Mouse (Mus musculus): ENCODE measurements around the gene Paxbp1. TPM values are rescaled to one million over a fixed set of nuclear protein-coding genes. Genes with fewer than 3 reads are reported as not detected.

Paxbp1 gene
- polyA plus RNA-seq, 1 experiment from 2014 or later, result 98.2 TPM

- H3K27ac ChIP-seq, result peak overlapping the region; percentile 96
- H3K4me3 ChIP-seq, result peak overlapping the region; percentile 98
- peak; percentile 50 for ATAC-seq (ENCODE audit: insufficient number of reproducible peaks, insufficient read depth, low FRiP score, low TSS enrichment)
- under 1% methylated on average over 48 of the region's 63 CpGs for WGBS
- H3K4me2 ChIP-seq (replicated peaks), result peak overlapping the region; percentile 68
- peaks cover 15% of the 10 kb centered on the region for H3K36me3 ChIP-seq
- peak overlapping the region; percentile 97 for H3K9ac ChIP-seq
- H3K4me1 ChIP-seq, result peaks cover 10% of the 10 kb centered on the region
- no peaks in the 10 kb centered on the region for H3K9me3 ChIP-seq
- H3K27me3 ChIP-seq, result no peaks in the 10 kb centered on the region
These were observed 688 bp downstream of the Paxbp1 start for GRCm38 (mm10) chr16:91043461-91044248.

- Histone ChIP-seq H3K9ac (peak overlapping the region; percentile 55), H3K4me2 (replicated peaks) (peak overlapping the region; percentile 68), H3K9me3 (no peaks in the 10 kb centered on the region), H3K4me3 (peak overlapping the region; percentile 29), H3K36me3 (peaks cover 25% of the 10 kb centered on the region), H3K27ac (no peak overlapping the region), H3K4me1 (peaks cover 10% of the 10 kb centered on the region), H3K27me3 (no peaks in the 10 kb centered on the region)
- 63% methylated on average over 1 of the region's 1 CpGs for WGBS
- no peak for ATAC-seq (ENCODE audit: insufficient number of reproducible peaks, insufficient read depth, low FRiP score, low TSS enrichment)
These were observed 1.7 kb downstream of the Paxbp1 start for GRCm38 (mm10) chr16:91042640-91043039.

- no peaks in the 10 kb centered on the region for H3K27me3 ChIP-seq
- no peak for ATAC-seq (ENCODE audit: insufficient number of reproducible peaks, insufficient read depth, low FRiP score, low TSS enrichment)
- H3K4me2 ChIP-seq (replicated peaks), result no peak overlapping the region
- no peak overlapping the region for H3K27ac ChIP-seq
- WGBS, result 92% methylated on average over 10 of the region's 10 CpGs
- peaks cover 73% of the 10 kb centered on the region for H3K36me3 ChIP-seq
- no peak overlapping the region for H3K4me3 ChIP-seq
- H3K4me1 ChIP-seq, result no peaks in the 10 kb centered on the region
- H3K9me3 ChIP-seq, result no peaks in the 10 kb centered on the region
- no peak overlapping the region for H3K9ac ChIP-seq
These were observed 8.5 kb downstream of the Paxbp1 start for GRCm38 (mm10) chr16:91035866-91036265.

- Histone ChIP-seq H3K4me1 (no peaks in the 10 kb centered on the region), H3K27me3 (no peaks in the 10 kb centered on the region), H3K9me3 (no peaks in the 10 kb centered on the region), H3K27ac (no peak overlapping the region), H3K4me3 (no peak overlapping the region), H3K4me2 (replicated peaks) (no peak overlapping the region), H3K9ac (no peak overlapping the region), H3K36me3 (peaks cover 78% of the 10 kb centered on the region)
- 92% methylated on average over 4 of the region's 4 CpGs for WGBS
- ATAC-seq (ENCODE audit: insufficient number of reproducible peaks, insufficient read depth, low FRiP score, low TSS enrichment), result no peak
These were observed 13.6 kb downstream of the Paxbp1 start for GRCm38 (mm10) chr16:91030751-91031150.

- ATAC-seq (ENCODE audit: insufficient number of reproducible peaks, insufficient read depth, low FRiP score, low TSS enrichment), result no peak
- peaks cover 81% of the 10 kb centered on the region for H3K36me3 ChIP-seq
- H3K27me3 ChIP-seq, result no peaks in the 10 kb centered on the region
- no peak overlapping the region for H3K27ac ChIP-seq
- H3K4me3 ChIP-seq, result no peak overlapping the region
- H3K4me2 ChIP-seq (replicated peaks), result no peak overlapping the region
- WGBS, result 81% methylated on average over 2 of the region's 2 CpGs
- no peaks in the 10 kb centered on the region for H3K9me3 ChIP-seq
- H3K4me1 ChIP-seq, result no peaks in the 10 kb centered on the region
- no peak overlapping the region for H3K9ac ChIP-seq
These were observed 14.4 kb downstream of the Paxbp1 start for GRCm38 (mm10) chr16:91029901-91030300.

GRCm38 (mm10) chr16:91029161-91029743 is 15.1 kb downstream of the Paxbp1 start:
- H3K36me3 ChIP-seq, result peaks cover 81% of the 10 kb centered on the region
- no peak for ATAC-seq (ENCODE audit: insufficient number of reproducible peaks, insufficient read depth, low FRiP score, low TSS enrichment)
- H3K4me2 ChIP-seq (replicated peaks), result no peak overlapping the region
- 94% methylated on average over 8 of the region's 8 CpGs for WGBS
- no peaks in the 10 kb centered on the region for H3K27me3 ChIP-seq
- no peaks in the 10 kb centered on the region for H3K4me1 ChIP-seq
- no peak overlapping the region for H3K27ac ChIP-seq
- no peak overlapping the region for H3K4me3 ChIP-seq
- no peaks in the 10 kb centered on the region for H3K9me3 ChIP-seq
- no peak overlapping the region for H3K9ac ChIP-seq

- H3K9ac ChIP-seq, result no peak overlapping the region
- no peaks in the 10 kb centered on the region for H3K4me1 ChIP-seq
- WGBS, result 89% methylated on average over 4 of the region's 4 CpGs
- no peak overlapping the region for H3K4me2 ChIP-seq (replicated peaks)
- no peak for ATAC-seq (ENCODE audit: insufficient number of reproducible peaks, insufficient read depth, low FRiP score, low TSS enrichment)
- no peaks in the 10 kb centered on the region for H3K27me3 ChIP-seq
- no peak overlapping the region for H3K27ac ChIP-seq
- H3K36me3 ChIP-seq, result peaks cover 85% of the 10 kb centered on the region
- H3K9me3 ChIP-seq, result peaks cover 4% of the 10 kb centered on the region; the same call in 1 of the 2 replicates
- no peak overlapping the region for H3K4me3 ChIP-seq
These were observed 18.1 kb downstream of the Paxbp1 start for GRCm38 (mm10) chr16:91026290-91026689.

- no peak overlapping the region for H3K27ac ChIP-seq
- 78% methylated on average over 1 of the region's 1 CpGs for WGBS
- no peak overlapping the region for H3K9ac ChIP-seq
- H3K27me3 ChIP-seq, result no peaks in the 10 kb centered on the region
- no peak overlapping the region for H3K4me3 ChIP-seq
- peaks cover 4% of the 10 kb centered on the region; the same call in 1 of the 2 replicates for H3K9me3 ChIP-seq
- no peaks in the 10 kb centered on the region for H3K4me1 ChIP-seq
- no peak overlapping the region for H3K4me2 ChIP-seq (replicated peaks)
- H3K36me3 ChIP-seq, result peaks cover 95% of the 10 kb centered on the region
- no peak for ATAC-seq (ENCODE audit: insufficient number of reproducible peaks, insufficient read depth, low FRiP score, low TSS enrichment)
These were observed 21.0 kb downstream of the Paxbp1 start for GRCm38 (mm10) chr16:91023384-91023783.

GRCm38 (mm10) chr16:91020842-91021483 is 23.4 kb downstream of the Paxbp1 start:
- Histone ChIP-seq H3K4me2 (replicated peaks) (no peak overlapping the region), H3K36me3 (peaks cover 91% of the 10 kb centered on the region), H3K9me3 (peaks cover 4% of the 10 kb centered on the region; the same call in 1 of the 2 replicates), H3K27ac (no peak overlapping the region), H3K9ac (no peak overlapping the region), H3K27me3 (no peaks in the 10 kb centered on the region), H3K4me3 (no peak overlapping the region), H3K4me1 (no peaks in the 10 kb centered on the region)
- no peak for ATAC-seq (ENCODE audit: insufficient number of reproducible peaks, insufficient read depth, low FRiP score, low TSS enrichment)
- WGBS, result 97% methylated on average over 10 of the region's 10 CpGs

GRCm38 (mm10) chr16:91019476-91019875 is 24.9 kb downstream of the Paxbp1 start:
- H3K27ac ChIP-seq, result no peak overlapping the region
- no peaks in the 10 kb centered on the region for H3K27me3 ChIP-seq
- no peak for ATAC-seq (ENCODE audit: insufficient number of reproducible peaks, insufficient read depth, low FRiP score, low TSS enrichment)
- no peaks in the 10 kb centered on the region for H3K4me1 ChIP-seq
- WGBS, result 96% methylated on average over 4 of the region's 4 CpGs
- H3K4me3 ChIP-seq, result no peak overlapping the region
- H3K4me2 ChIP-seq (replicated peaks), result no peak overlapping the region
- H3K36me3 ChIP-seq, result peaks cover 88% of the 10 kb centered on the region
- H3K9me3 ChIP-seq, result peaks cover 4% of the 10 kb centered on the region; the same call in 1 of the 2 replicates
- H3K9ac ChIP-seq, result no peak overlapping the region

GRCm38 (mm10) chr16:91015761-91016160 is 28.6 kb downstream of the Paxbp1 start:
- Histone ChIP-seq H3K4me1 (no peaks in the 10 kb centered on the region), H3K36me3 (peaks cover 63% of the 10 kb centered on the region), H3K4me3 (no peak overlapping the region), H3K27me3 (no peaks in the 10 kb centered on the region), H3K27ac (no peak overlapping the region), H3K4me2 (replicated peaks) (no peak overlapping the region), H3K9ac (no peak overlapping the region), H3K9me3 (no peaks in the 10 kb centered on the region)
- 80% methylated on average over 4 of the region's 4 CpGs for WGBS
- ATAC-seq (ENCODE audit: insufficient number of reproducible peaks, insufficient read depth, low FRiP score, low TSS enrichment), result no peak

GRCm38 (mm10) chr16:91011847-91012246 is 32.5 kb downstream of the Paxbp1 start:
- no peaks in the 10 kb centered on the region for H3K4me1 ChIP-seq
- no peaks in the 10 kb centered on the region for H3K9me3 ChIP-seq
- 45% methylated on average over 3 of the region's 3 CpGs for WGBS
- peak overlapping the region; percentile 90 for H3K4me3 ChIP-seq
- peak overlapping the region; percentile 85 for H3K4me2 ChIP-seq (replicated peaks)
- H3K9ac ChIP-seq, result peak overlapping the region; percentile 83; the same call in 1 of the 2 replicates
- H3K36me3 ChIP-seq, result peaks cover 28% of the 10 kb centered on the region
- no peaks in the 10 kb centered on the region for H3K27me3 ChIP-seq
- no peak for ATAC-seq (ENCODE audit: insufficient number of reproducible peaks, insufficient read depth, low FRiP score, low TSS enrichment)
- peak overlapping the region; percentile 88 for H3K27ac ChIP-seq

All from embryonic facial prominence, embryonic 12.5 days (tissue).